Mouse (Mus musculus): ENCODE results near the gene Rab9. TPM values are rescaled to one million over a fixed set of nuclear protein-coding genes. Genes with fewer than 3 reads are reported as not detected.

Gene Rab9
- total and polyA plus RNA-seq, 3 experiments = 21.5 to 60.9 (median 36.2) TPM

GRCm38 (mm10) chrX:166444552-166444951, 35.1 kb downstream of the Rab9 start:
- Histone ChIP-seq H3K4me3 (replicated peaks in 1 of 3; ENCODE audit: low read depth in 2 of 3, low read length in 2 of 3, poor library complexity in 1 of 3) (no peak overlapping the region), H3K4me1 (ENCODE audit: control insufficient read depth in 1 of 2, insufficient read depth in 2 of 2) (peaks cover 0 to 3% of the 10 kb centered on the region in 2 experiments; a peak in 1 of 4 replicates), H3K79me2 (replicated peaks; ENCODE audit: control insufficient read depth, extremely low read depth, insufficient read depth, poor library complexity, severe bottlenecking) (no peaks in the 10 kb centered on the region; the same call in 1 of the 2 replicates), H3K36me3 (replicated peaks in 1 of 2; ENCODE audit: control insufficient read depth in 1 of 2, insufficient read depth in 1 of 2, low read length in 1 of 2) (peaks cover 0 to 8% of the 10 kb centered on the region in 2 experiments), H3K4me2 (ENCODE audit: insufficient read depth, low read depth, poor library complexity, severe bottlenecking) (no peak overlapping the region), H3K9me3 (replicated peaks; ENCODE audit: low read length) (no peaks in the 10 kb centered on the region), H3K27me3 (replicated peaks) (no peaks in the 10 kb centered on the region), H3K9ac (ENCODE audit: insufficient read depth, low read depth) (no peak overlapping the region), H3K27ac (ENCODE audit: insufficient read depth, low read depth) (no peak overlapping the region)
- in situ Hi-C loops (cut with MboI; ENCODE audit: low pct_ligation_motif_present, low pct_unique_long_range_greater_than_20kb, low sequenced_read_pairs) = no loop called here
- TF ChIP-seq USF2 (conservative IDR thresholded peaks at IDR 0.05; ENCODE audit: low read depth, low read length) (no peak), TBP (conservative IDR thresholded peaks at IDR 0.05; ENCODE audit: low read depth, low read length) (no peak), TCF12 (IDR thresholded peaks at IDR 0.05; ENCODE audit: low read depth, low read length) (no peak), PAX5 (IDR thresholded peaks at IDR 0.05; ENCODE audit: low read length) (no peak), POLR2A (IDR thresholded peaks at IDR 0.05; ENCODE audit: low read depth, low read length) (no peak), USF1 (IDR thresholded peaks at IDR 0.05; ENCODE audit: low read depth, low read length) (no peak), MEF2A (IDR thresholded peaks at IDR 0.05; ENCODE audit: borderline replicate concordance, low read depth, low read length) (no peak), KAT2A (IDR thresholded peaks at IDR 0.05; ENCODE audit: insufficient replicate concordance, low read length) (no peak)
- DNase-seq (ENCODE audit: extremely low read depth) = no peak
- dilution Hi-C loops (cut with MboI; ENCODE audit: extremely low pct_ligation_motif_present, extremely low pct_unique_long_range_greater_than_20kb, low sequenced_read_pairs) = no loop called here

- DNase-seq (ENCODE audit: extremely low read depth) = peak; percentile 88
- dilution Hi-C loops (cut with MboI; ENCODE audit: extremely low pct_ligation_motif_present, extremely low pct_unique_long_range_greater_than_20kb, low sequenced_read_pairs) (no loop called here), in situ Hi-C loops (cut with MboI; ENCODE audit: low pct_ligation_motif_present, low pct_unique_long_range_greater_than_20kb, low sequenced_read_pairs) (no loop called here)
- peaks cover 0 to 9% of the 10 kb centered on the region in 2 experiments for H3K36me3 ChIP-seq (replicated peaks in 1 of 2; ENCODE audit: control insufficient read depth in 1 of 2, insufficient read depth in 1 of 2, low read length in 1 of 2)
- no peaks in the 10 kb centered on the region; the same call in 1 of the 2 replicates for H3K79me2 ChIP-seq (replicated peaks; ENCODE audit: control insufficient read depth, extremely low read depth, insufficient read depth, poor library complexity, severe bottlenecking)
- H3K4me1 ChIP-seq (ENCODE audit: control insufficient read depth in 1 of 2, insufficient read depth in 2 of 2) = peaks cover 0 to 12% of the 10 kb centered on the region in 2 experiments; a peak in 1 of 4 replicates
- H3K27me3 ChIP-seq (replicated peaks) = no peaks in the 10 kb centered on the region
- H3K4me3 ChIP-seq (replicated peaks in 1 of 3; ENCODE audit: low read depth in 2 of 3, low read length in 2 of 3, poor library complexity in 1 of 3) = peak within 1 kb of the TSS; percentile 70 to 84 (median 73)
- H3K27ac ChIP-seq (ENCODE audit: insufficient read depth, low read depth) = peak within 1 kb of the TSS; percentile 46; the same call in 1 of the 2 replicates
- H3K9me3 ChIP-seq (replicated peaks; ENCODE audit: low read length) = no peaks in the 10 kb centered on the region
- H3K9ac ChIP-seq (ENCODE audit: insufficient read depth, low read depth) = peak within 1 kb of the TSS; percentile 88
- H3K4me2 ChIP-seq (ENCODE audit: insufficient read depth, low read depth, poor library complexity, severe bottlenecking) = peak within 1 kb of the TSS; percentile 58
- TF ChIP-seq USF1 (IDR thresholded peaks at IDR 0.05; ENCODE audit: low read depth, low read length) (no peak), GABPA (IDR thresholded peaks at IDR 0.05; ENCODE audit: insufficient replicate concordance, low read depth, low read length) (no peak), ETS1 (conservative IDR thresholded peaks at IDR 0.05; ENCODE audit: low read depth, low read length) (no peak), SMC3 (IDR thresholded peaks at IDR 0.05; ENCODE audit: low read depth, low read length) (no peak), SIN3A (IDR thresholded peaks at IDR 0.05; ENCODE audit: low read length) (peak; percentile 15; the same call in 1 of the 2 replicates), CHD2 (IDR thresholded peaks at IDR 0.05; ENCODE audit: low read length) (peak; percentile 99), BHLHE40 (IDR thresholded peaks at IDR 0.05; ENCODE audit: low read depth, low read length) (no peak), KAT2A (IDR thresholded peaks at IDR 0.05; ENCODE audit: insufficient replicate concordance, low read length) (no peak), RAD21 (IDR thresholded peaks at IDR 0.05; ENCODE audit: low read depth, low read length) (no peak), IRF4 (IDR thresholded peaks at IDR 0.05; ENCODE audit: low read depth, low read length) (no peak), ZNF384 (IDR thresholded peaks at IDR 0.05; ENCODE audit: low read depth, low read length) (no peak), ZC3H11A (IDR thresholded peaks at IDR 0.05; ENCODE audit: low read depth, low read length) (no peak), NELFE (IDR thresholded peaks at IDR 0.05; ENCODE audit: low read depth, low read length) (peak; percentile 67), E2F4 (IDR thresholded peaks at IDR 0.05; ENCODE audit: insufficient replicate concordance, low read depth, low read length) (no peak), NRF1 (IDR thresholded peaks at IDR 0.05; ENCODE audit: low read depth, low read length) (peak; percentile 78), MAX (IDR thresholded peaks at IDR 0.05; ENCODE audit: low read length) (no peak), ZMIZ1 (IDR thresholded peaks at IDR 0.05; ENCODE audit: low read depth, low read length) (no peak), USF2 (conservative IDR thresholded peaks at IDR 0.05; ENCODE audit: low read depth, low read length) (no peak), POLR2A (IDR thresholded peaks at IDR 0.05; ENCODE audit: low read depth, low read length) (peak; percentile 90), MAZ (IDR thresholded peaks at IDR 0.05; ENCODE audit: low read depth, low read length) (no peak), MAFK (IDR thresholded peaks at IDR 0.05; ENCODE audit: insufficient replicate concordance, low read length) (no peak), RCOR1 (conservative IDR thresholded peaks at IDR 0.05; ENCODE audit: low read depth, low read length) (no peak), ZKSCAN1 (IDR thresholded peaks at IDR 0.05; ENCODE audit: borderline replicate concordance, low read depth, low read length) (no peak), JUN (IDR thresholded peaks at IDR 0.05; ENCODE audit: insufficient read depth, low read depth, low read length) (no peak), ELF1 (IDR thresholded peaks at IDR 0.05; ENCODE audit: low read depth, low read length) (no peak), EP300 (IDR thresholded peaks at IDR 0.05; ENCODE audit: low read length) (no peak), JUND (conservative IDR thresholded peaks at IDR 0.05; ENCODE audit: low read depth, low read length) (no peak), CHD1 (IDR thresholded peaks at IDR 0.05; ENCODE audit: low read depth, low read length) (no peak), MEF2A (IDR thresholded peaks at IDR 0.05; ENCODE audit: borderline replicate concordance, low read depth, low read length) (no peak)
Measured at GRCm38 (mm10) chrX:166440616-166441063, 39.0 kb downstream of the Rab9 start, which contains the start of gene Ofd1. Gene Ofd1, minus strand, starts transcription at chrX:166440704.
